Mouse (Mus musculus): Measurements from ENCODE around the gene Dpyd.

Gene Dpyd

DNA sequence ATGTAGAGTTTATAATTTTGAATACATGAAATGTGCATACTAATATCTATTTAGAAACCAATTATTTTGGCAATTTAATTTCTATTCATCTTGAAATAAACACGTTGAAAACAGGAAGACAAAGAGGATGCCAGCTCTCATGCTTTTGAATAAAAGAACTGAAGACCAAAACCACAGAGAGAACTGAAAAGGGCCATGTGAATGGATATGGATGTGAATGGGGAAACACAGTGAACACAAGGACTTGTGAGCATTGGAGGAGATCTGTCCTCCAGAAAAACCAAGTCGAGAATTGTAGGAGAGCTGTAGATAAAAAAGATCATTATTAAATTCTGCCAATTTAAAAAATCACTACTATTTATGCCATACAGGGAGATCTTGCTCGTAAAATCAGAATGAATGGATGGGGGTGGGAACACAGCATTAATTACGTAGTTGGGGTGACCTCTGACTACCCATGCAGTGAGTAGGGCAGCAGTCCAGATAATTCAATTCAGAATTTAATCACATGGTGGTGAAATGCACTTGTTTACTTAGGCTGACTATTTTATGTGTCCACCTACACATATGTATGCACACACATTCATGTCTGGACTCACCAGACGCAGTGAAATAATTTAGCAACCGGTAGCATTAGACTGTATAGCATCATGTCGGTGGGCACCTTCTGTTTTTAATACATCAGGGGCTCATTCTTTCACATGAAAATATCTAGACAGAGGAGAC is 114.3 kb downstream of the Dpyd start:
- DNase-seq (ENCODE audit: low spot score) = no peak

DNA sequence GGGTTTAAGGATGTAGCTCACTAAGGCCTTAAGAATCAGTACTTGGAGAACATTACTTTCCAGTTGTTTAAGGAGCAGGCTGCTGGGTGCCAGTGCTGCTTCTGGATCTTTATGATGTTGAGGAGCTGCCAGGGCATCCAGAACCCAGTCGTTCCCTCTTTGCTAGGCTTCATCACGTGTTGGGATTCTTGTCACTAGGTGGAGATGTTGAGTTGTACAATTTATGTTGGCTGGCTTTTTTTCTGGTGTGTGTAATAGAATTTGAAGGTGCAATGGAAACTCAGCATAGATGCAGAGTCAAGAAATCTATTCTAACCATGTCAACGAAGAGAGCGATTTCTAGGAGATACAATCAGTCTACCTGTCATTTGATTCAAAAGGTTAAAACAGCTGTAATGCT is 118.9 kb downstream of the Dpyd start:
- no peak for DNase-seq (ENCODE audit: low spot score)

DNA sequence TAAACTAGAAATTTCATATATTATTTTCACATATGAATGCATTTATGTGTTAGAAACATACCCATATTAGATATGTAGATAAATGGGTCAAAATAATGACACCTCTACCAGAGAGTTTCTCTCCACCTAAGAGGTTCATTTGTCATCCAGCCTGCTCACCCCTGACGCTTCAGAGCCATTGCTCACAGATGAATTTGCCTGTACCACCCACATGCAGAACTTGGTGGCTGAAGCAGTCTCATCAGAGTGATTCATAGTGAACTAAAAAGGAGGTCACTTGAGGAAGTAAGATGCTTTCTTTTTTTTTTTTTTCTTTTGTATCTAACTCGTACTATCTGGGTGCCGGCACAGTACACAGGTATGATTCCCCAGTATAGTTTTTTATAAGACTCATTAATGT is 188.3 kb downstream of the Dpyd start:
- DNase-seq (ENCODE audit: low spot score) = no peak

DNA sequence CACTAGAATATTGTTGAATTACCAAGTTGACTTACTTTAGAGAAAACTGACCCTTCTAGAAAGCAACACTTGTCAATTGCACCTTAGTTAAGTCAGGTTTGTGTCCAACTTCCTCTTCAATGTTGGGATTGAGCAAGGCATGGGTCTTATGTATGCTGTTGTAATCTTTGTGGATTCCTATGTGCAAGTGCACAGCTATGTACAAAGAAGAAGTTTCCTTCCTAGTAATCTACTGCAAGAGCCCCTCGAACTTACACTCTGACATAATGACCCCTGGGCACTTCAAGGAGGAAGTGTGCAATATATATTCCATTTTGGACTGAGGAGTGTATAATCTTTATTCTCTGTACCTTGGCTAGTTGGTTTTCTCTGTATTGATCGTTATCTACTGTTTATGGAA is 191.7 kb downstream of the Dpyd start:
- no peak for DNase-seq (ENCODE audit: low spot score)

DNA sequence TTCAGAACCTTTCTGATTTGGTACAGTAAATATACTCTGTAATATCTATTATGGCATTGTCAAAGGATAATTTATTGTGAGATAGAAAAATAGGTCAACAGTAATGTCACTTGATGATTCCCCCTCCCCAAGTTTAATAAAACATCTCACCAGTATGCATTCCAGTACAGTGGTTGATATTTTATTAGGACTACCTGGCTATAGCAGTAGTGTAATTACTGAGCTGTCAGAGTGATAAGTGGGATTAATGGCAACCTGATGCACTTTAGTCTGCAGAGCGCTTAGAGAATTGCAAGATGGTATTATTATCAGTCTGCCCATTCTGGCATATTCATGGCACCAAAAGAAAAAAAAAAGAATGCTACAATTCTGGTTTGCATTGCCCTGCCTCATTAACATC is 194.2 kb downstream of the Dpyd start:
- DNase-seq (ENCODE audit: low spot score) = no peak

DNA sequence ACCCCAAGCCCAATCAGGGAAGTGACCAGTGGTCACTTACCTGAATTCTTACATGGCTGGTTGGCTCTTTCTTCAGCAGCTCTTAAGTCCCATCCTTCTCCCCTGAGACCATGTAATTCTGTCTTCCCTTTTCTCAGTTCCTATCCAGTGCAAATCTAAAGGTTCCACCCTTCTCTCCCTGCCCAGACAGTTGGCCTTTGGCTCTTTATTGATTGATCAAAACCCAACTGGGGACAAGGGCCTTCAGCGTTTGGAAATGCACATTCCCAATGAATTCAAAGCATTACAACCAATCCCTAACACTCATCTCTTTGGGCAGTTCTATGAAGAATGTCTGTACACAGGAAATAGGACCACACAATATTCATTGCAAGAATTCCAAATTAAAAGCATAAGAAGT is 251.0 kb downstream of the Dpyd start:
- DNase-seq (ENCODE audit: low spot score) = no peak

DNA sequence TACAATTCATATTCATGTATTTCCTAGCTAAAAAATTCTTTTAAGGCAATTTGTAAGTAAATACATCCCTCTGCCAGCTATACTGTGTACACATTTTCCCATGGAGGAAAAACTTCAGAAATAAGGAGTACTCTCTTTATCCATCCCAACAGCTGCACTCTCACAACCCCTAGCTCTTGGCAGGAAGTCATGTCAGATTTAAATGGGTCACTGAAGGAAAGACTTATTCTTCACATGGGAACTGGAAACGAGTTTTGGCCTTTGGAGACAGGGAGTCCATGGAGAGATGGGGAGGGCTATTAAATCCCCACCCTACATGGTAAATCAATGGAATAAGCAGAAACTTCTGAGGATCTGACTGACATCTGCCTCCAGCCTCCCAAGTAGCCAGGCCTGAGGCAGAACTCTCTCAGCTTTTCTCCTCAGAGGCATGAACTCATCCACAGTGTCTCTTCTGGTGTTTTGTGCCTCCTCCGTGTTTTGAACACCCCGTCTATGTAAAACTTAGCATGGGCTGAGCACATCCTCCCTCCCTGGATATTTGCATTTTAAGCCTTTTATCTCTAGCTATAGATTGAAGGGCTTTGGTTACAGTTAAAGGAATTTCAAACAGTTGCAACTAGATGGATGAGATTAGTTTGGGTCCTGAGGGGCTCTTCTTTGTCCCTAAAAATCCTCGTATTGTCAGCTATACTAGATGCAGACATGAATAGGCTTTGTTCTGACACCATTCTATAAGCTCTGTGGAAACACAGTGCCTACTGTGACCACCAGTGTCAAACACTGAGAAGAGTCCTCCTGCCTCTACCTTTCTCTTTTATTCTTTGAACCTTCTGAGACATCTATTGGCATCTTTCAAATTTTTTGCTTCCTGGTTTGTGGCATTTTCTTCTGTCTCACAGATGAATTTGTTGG is 288.9 kb downstream of the Dpyd start:
- DNase-seq (ENCODE audit: low spot score) = no peak

DNA sequence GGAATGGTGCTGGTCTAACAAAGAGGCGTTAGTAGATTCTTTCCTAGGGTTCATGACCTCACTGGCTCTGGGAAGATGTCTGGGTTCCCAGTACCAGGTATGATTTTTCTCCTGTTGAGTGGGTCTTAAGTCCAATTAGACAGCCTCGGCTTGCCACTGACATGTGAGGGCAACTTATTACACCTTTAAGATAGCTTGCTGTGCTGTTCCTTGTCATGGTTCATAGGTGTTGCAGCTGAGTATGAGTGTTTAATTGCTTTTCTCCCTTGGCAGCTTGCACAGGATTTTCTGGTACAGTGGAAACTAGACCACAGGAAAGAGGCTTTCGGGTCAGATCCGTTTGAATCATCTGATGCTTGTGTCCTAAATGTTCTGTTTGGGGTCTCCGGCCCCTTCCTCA is 290.8 kb downstream of the Dpyd start:
- DNase-seq (ENCODE audit: low spot score) = no peak

DNA sequence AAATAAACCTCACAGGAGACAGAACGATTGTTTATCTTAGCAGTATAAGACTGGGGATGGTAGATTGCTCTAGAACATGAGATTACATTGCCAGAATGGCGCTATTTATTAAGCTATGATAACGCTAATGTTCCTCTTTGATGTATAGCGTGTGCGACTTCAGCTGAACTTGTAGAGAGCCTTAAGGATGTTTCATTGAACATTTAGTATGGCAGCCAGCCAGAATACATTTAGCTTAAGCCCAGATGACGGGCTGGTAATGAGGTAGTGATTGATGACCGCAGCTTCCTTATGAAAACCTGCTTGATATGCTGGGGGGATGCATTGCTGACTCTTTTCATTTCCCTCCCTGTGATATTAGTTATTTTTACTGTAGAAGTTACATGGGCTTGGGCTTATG is 293.5 kb downstream of the Dpyd start:
- DNase-seq (ENCODE audit: low spot score) = no peak

DNA sequence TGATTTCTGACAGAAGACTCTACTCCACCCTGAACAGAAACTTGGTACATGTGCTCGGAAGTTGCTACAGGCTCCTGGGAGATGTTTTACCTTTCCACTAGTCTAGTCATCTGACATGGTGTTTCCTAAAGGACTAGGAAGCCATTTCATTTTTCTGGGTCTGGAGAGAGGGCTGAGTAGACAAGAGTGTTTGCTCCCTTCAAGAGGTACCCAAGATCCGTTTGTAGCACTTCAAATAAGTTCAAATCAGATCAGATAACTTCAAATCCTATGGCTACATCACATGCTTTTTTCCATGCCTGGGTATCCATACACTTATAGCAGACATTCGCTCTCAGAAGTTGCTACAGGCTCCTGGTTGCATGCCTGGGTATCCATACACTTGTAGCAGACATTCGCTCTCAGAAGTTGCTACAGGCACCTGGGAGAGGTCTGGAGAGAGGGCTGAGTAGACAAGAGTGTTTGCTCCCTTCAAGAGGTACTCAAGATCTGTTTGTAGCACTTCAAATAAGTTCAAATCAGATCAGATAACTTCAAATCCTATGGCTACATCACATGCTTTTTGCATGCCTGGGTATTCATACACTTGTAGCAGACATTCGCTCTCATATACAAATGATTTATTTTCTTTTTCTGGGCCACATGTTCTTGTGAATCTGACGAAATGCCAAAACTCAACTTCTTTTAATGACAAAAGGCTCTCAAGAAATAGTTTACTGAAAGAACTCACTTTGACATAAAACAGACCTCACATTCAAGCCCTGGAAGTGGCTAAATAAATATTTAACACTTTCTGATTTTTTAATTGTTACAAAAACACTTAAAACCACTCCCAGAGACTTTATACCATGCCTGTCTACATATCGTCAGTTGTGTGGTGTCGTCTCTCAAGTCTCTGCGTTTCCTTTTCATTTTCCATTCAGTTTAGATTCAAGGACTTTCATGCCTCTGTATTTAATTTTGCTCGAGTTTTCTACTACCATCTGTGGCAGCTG is 307.5 kb downstream of the Dpyd start:
- no peak for DNase-seq (ENCODE audit: low spot score)

DNA sequence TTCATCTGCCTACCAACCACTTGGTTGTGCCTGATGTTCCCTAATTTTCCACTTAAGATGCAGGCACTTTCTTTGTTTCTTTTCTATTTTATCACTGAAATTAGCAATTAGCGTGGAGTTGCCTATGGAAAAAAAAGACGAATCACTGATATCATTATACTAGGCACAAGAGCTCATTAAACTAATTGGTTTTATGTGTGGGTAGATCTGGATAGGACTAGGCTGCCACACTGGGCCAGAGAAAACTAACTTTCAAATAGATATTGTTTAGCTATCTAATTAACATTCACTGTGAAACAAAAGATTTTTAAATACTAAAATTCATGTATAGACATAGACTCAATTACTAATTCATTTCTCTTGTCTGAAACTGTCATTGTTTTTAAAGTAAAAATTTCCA is 313.9 kb downstream of the Dpyd start:
- DNase-seq (ENCODE audit: low spot score) = no peak

DNA sequence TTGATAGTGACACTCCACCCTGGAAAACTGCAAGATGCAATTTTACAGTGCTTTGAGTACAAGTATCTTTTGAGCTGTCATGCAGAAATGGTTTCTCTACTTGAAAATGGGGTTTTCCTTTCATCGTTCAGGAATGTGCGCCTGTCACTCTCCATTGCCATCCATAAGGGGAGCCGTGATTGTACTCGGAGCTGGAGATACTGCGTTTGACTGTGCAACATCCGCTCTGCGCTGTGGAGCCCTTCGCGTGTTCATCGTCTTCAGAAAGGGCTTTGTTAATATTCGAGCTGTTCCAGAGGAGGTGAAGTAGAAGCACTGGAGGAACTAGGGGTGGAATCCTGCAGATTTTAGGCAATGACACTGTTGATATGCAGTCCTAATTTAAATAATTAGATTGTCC is 337.1 kb downstream of the Dpyd start:
- DNase-seq (ENCODE audit: low spot score) = no peak

DNA sequence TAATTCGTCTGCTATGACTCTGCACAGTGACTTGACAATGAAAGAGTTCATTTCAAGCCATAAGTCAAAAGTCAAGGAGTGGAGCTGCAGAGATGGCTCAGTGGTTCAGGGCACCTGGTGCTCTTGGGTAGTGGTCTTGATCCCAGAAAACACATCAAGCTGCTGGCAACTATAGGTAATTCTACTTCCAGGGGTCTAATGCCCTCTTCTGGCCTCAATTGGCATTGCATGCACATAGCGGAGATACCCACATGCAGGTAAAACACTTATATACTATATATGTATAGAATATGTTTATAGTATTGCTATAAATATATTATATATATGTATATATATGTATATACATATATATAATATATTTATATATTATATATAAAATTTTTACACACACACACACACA is 429.4 kb downstream of the Dpyd start:
- no peak for DNase-seq (ENCODE audit: low spot score)

DNA sequence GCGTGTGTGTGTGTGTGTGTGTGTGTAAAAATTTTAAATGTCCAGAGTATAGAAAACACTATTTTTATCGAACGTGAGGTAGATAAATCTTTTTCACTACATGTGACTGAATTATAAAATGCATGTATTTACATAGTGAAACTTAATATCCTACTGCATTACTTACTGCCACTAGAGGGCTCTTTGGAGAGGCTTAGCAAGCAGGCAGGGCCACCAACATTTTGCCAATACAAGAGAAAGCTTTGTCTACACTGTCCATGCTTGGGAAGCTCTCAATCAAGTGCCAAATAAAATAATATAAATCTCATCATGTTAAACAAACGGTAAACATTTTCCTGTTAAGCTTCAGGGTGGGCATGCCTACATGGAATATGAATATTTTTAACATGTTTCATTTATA is 429.9 kb downstream of the Dpyd start:
- no peak for DNase-seq (ENCODE audit: low spot score)

DNA sequence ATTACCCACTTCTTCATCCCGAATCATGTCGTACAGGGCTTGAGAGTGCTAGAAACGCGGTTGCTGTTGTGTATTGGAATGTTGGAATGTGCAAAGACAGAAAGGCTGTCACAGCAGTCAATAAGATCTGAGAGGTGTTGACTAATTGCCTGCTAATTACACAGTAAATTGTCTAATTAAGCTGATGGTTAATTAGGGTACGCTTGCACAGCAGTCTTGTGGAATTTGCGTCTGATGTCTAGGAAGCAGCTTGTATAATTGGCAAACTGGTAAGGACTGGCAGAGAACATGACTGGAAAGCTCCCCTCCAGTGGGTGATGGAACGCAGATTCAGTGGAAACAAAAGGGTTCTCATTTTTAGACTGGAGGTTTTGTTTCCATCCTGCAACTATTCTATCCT is 459.3 kb downstream of the Dpyd start:
- DNase-seq (ENCODE audit: low spot score) = no peak

DNA sequence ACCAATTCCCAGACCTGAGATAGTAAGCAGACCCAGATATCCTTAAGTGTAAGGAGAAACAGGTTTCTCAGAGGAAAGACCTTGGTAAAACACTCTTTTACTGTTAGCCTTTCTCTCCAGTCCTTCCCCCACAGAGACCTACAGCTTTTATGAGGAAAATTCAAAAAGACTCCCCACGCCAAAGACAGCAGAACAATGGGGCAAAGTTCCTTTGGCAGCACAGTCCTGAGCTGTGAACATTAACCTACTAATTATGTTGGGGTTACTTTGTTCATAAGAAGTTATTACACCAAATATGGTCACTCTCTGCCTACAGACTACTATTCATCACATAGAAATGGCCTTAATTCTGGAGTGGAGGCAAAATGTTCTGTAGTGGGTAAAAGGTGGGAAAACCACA is 480.7 kb downstream of the Dpyd start:
- no peak for DNase-seq (ENCODE audit: low spot score)

DNA sequence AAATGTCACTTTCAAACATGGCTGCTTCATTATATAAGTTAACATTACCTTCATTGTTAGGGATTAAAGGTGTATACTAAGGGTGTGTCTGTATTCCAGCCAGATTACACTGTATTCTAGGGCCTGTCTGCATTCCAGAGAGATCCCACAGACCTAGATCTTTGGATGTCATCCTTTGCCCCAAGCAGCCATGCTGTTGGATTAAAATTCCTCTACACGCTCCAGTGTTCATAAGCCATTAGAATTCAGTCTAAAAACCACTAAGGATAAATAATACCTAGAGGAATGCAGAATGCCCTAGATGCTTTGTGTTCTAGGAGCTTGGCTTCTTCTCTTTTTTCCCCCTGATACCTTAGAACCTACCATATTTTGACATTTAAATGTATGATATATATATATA is 494.2 kb downstream of the Dpyd start:
- DNase-seq (ENCODE audit: low spot score) = no peak

DNA sequence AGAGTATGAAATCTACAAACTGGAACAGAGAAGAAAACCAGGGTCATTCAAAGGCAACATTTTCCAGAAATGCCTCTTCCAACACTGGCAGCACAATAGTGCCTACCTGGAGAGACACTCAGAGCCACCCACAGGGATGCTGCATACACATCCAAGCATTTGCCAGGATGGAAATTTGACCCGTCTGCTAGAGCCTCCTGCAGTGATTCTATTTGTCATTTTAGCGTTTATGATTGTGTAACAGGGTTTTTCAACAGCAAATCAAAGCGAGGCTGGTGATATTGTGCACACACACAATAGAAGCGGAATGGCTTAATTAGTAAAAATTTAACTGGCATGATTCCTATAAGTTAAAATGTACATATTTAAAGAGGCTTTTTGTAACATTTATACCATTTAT is 501.3 kb downstream of the Dpyd start:
- no peak for DNase-seq (ENCODE audit: low spot score)

DNA sequence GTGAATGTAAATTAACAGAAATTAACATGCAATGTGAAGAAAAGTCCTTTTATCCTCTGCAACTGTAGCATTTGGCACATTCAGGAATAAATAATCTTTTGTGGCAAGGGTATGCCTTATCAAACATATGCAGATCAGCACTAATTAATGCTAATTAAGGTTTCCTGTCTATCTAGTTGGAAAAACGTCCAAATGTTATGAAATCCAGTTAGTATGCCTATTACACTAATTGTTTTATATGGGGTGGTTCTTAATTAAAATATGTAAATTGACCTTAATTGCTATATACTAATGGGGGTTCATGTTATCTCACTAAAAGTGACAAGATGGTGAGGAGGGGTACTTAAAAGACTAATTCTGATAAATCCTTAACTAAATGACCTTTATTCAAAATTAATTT is 501.7 kb downstream of the Dpyd start:
- DNase-seq (ENCODE audit: low spot score) = no peak

DNA sequence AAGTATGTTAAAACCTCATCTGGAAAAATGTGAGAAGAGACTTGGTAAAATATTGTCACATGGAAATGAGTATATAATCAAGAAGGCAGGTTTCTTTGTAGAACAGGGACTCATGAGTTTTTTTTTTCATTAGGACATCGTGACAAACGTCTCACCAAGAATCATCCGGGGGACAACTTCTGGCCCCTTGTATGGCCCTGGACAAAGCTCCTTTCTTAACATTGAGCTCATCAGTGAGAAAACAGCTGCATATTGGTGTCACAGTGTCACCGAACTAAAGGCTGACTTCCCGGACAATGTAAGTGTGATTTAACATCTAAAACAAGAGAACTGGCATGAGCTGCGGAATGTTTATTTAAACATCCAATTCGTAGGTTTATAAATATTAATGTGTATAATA is 502.8 kb downstream of the Dpyd start:
- no peak for DNase-seq (ENCODE audit: low spot score)

DNA sequence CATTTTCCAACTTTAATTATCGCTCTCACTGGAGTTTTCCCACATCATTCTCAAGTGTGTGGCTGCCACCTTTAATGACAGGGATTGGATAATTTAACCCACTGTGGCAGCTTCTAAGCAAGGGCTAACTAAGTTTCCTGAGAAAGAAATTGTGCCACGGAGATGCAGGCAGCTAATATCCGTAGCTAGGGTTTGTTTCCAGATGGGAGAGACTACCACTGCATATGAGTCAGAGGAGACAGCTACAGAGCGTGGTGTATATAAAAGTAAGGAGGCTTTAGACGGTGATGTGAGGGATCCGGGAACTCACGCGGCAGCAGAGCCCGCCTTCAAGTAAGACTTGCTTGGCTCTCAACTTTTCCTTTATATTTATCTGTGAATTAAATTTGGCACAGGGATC is 505.3 kb downstream of the Dpyd start:
- DNase-seq (ENCODE audit: low spot score) = no peak

DNA sequence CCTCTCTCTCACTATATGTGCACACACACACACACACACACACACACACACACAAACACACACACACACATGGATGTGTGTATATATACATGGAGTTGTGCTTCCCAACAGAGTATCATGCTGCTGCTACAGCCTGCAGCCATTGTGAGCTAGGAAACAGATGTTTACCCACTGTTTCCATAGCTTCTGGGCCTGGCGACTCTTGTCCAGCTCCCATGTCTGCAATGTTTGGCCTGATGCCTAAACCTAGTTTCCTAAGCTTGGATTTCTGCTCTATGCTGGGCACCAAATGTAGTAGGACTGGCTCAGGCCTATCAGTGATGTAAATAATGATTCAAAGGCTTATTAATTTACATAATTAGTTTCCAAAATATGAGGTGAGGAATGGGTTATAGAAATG is 524.7 kb downstream of the Dpyd start:
- DNase-seq (ENCODE audit: low spot score) = no peak

Data from c-Kit-positive CD71-positive TER-119-positive erythroid progenitor cells, embryonic 14.5 days (primary cell).